Mouse (Mus musculus) lung, postnatal 0 days (tissue): ENCODE measurements around the gene Igfbp5. TPM values are rescaled to one million over a fixed set of nuclear protein-coding genes. Genes with fewer than 3 reads are reported as not detected.

Source experiments
- ATAC-seq: fragments of 200-750 bp; cut with Nextera tagmentation; 2 replicates; pipeline ENCODE4 v1.8.0; 2017; ENCODE audit warnings: moderate library complexity
- DNase-seq: peaks from one replicate; pipeline ENCODE4 v3.0.0-alpha.2; 2016; ENCODE audit warnings: low spot score
- H3K27ac ChIP-seq: fragments of 300-500 bp; sonication (generic); 2 replicates; pipeline ENCODE4 v1.5.1; 2014; ENCODE audit warnings: antibody characterized with exemption, mild to moderate bottlenecking, low read length, mixed read lengths
- H3K27me3 ChIP-seq: fragments of 300-500 bp; sonication (generic); replicated peaks from 2 replicates; pipeline ENCODE4 v1.6.1; 2014; ENCODE audit warnings: low read length, mixed read lengths; ENCODE audit not compliant: insufficient read depth
- H3K36me3 ChIP-seq: fragments of 300-500 bp; sonication (generic); 2 replicates; pipeline ENCODE4 v1.6.1; 2014; ENCODE audit warnings: low read length, mixed read lengths; ENCODE audit not compliant: insufficient read depth
- H3K4me1 ChIP-seq: fragments of 300-500 bp; sonication (generic); 2 replicates; pipeline ENCODE4 v1.6.1; 2014; ENCODE audit warnings: antibody characterized with exemption, low read depth, low read length, mixed read lengths; ENCODE audit not compliant: insufficient read depth
- H3K4me2 ChIP-seq: fragments of 300-500 bp; sonication (generic); replicated peaks from 2 replicates; pipeline ENCODE4 v1.6.1; 2014; ENCODE audit warnings: low read depth, mild to moderate bottlenecking, low read length, moderate library complexity, mixed read lengths
- H3K4me3 ChIP-seq: fragments of 300-500 bp; sonication (generic); 2 replicates; pipeline ENCODE4 v1.5.1; 2014; ENCODE audit warnings: low read depth, low read length
- H3K9ac ChIP-seq: fragments of 300-500 bp; sonication (generic); replicated peaks from 2 replicates; pipeline ENCODE4 v1.6.1; 2014; ENCODE audit warnings: low read depth, mild to moderate bottlenecking
- H3K9me3 ChIP-seq: fragments of 300-500 bp; sonication (generic); 2 replicates; pipeline ENCODE4 v1.6.1; 2016; ENCODE audit warnings: low read length, mixed read lengths
- CTCF ChIP-seq: IDR thresholded peaks from 2 replicates; pipeline ENCODE4 v1.5.1; 2016; ENCODE audit warnings: antibody characterized with exemption, mild to moderate bottlenecking
- EP300 ChIP-seq: IDR thresholded peaks from 2 replicates; pipeline ENCODE4 v1.6.1; 2016; ENCODE audit warnings: antibody characterized with exemption, mild to moderate bottlenecking, control low read depth
- WGBS: fragments of 180-500 bp; shearing (Covaris S2); extraction: QIAGEN DNeasy Blood & Tissue Kit; methylation state at CpG from one replicate; pipeline ENCODE4 v1.1.7; 2014; 5-methylcytosine and 5-hydroxymethylcytosine counted together
- polyA plus RNA-seq: library from polyadenylated mRNA; unstranded; fragments of >200 nt; fragmentation: Nextera tagmentation; extraction: Ambion mirVana; gene quantifications from 2 replicates; pipeline ENCODE4 v1.2.1, GENCODE M21; 2015

Igfbp5 gene
- polyA plus RNA-seq, 1 experiment from 2014 or later: 32.6 TPM

- DNase-seq (no peak), ATAC-seq (no peak)
- TF ChIP-seq CTCF (no peak), EP300 (no peak)
- no peak overlapping the region for H3K4me2 ChIP-seq
- H3K4me3 ChIP-seq: no peak overlapping the region
- peaks cover 5% of the 10 kb centered on the region; the same call in 1 of the 2 replicates for H3K27me3 ChIP-seq
- H3K9ac ChIP-seq: no peak overlapping the region
- no peaks in the 10 kb centered on the region for H3K9me3 ChIP-seq
- no peaks in the 10 kb centered on the region for H3K36me3 ChIP-seq
- peaks cover 8% of the 10 kb centered on the region for H3K4me1 ChIP-seq
- WGBS: 83% methylated on average over 10 of the region's 10 CpGs
- H3K27ac ChIP-seq: no peak overlapping the region
These were observed 51.8 kb downstream of the Igfbp5 start for GRCm38 (mm10) chr1:72822893-72823292.

GRCm38 (mm10) chr1:72819995-72820394, 54.7 kb downstream of the Igfbp5 start:
- TF ChIP-seq CTCF (no peak), EP300 (no peak)
- DNase-seq: no peak
- Histone ChIP-seq H3K4me1 (peaks cover 3% of the 10 kb centered on the region), H3K4me2 (no peak overlapping the region), H3K9me3 (no peaks in the 10 kb centered on the region), H3K4me3 (no peak overlapping the region), H3K9ac (no peak overlapping the region), H3K27me3 (peaks cover 3% of the 10 kb centered on the region; the same call in 1 of the 2 replicates), H3K27ac (no peak overlapping the region), H3K36me3 (no peaks in the 10 kb centered on the region)
- ATAC-seq: no peak
- 82% methylated on average over 6 of the region's 6 CpGs for WGBS

- no peak overlapping the region for H3K4me3 ChIP-seq
- H3K27ac ChIP-seq: no peak overlapping the region
- no peaks in the 10 kb centered on the region for H3K36me3 ChIP-seq
- TF ChIP-seq EP300 (no peak), CTCF (no peak)
- ATAC-seq (no peak), DNase-seq (no peak)
- no peaks in the 10 kb centered on the region for H3K4me1 ChIP-seq
- H3K9me3 ChIP-seq: no peaks in the 10 kb centered on the region
- no peak overlapping the region for H3K9ac ChIP-seq
- WGBS: 63% methylated on average over 3 of the region's 3 CpGs
- H3K4me2 ChIP-seq: no peak overlapping the region
- H3K27me3 ChIP-seq: no peaks in the 10 kb centered on the region
These were observed 59.1 kb downstream of the Igfbp5 start for GRCm38 (mm10) chr1:72815616-72816015.

GRCm38 (mm10) chr1:72815184-72815583, 59.5 kb downstream of the Igfbp5 start:
- TF ChIP-seq EP300 (no peak), CTCF (no peak)
- ATAC-seq (no peak; the same call in 1 of the 2 replicates), DNase-seq (no peak)
- WGBS: 30% methylated on average over 5 of the region's 5 CpGs
- Histone ChIP-seq H3K4me2 (no peak overlapping the region), H3K9me3 (no peaks in the 10 kb centered on the region), H3K27ac (no peak overlapping the region), H3K4me3 (no peak overlapping the region), H3K9ac (no peak overlapping the region), H3K27me3 (no peaks in the 10 kb centered on the region), H3K36me3 (no peaks in the 10 kb centered on the region), H3K4me1 (no peaks in the 10 kb centered on the region)

- Histone ChIP-seq H3K9me3 (no peaks in the 10 kb centered on the region), H3K27ac (no peak overlapping the region), H3K4me1 (no peaks in the 10 kb centered on the region), H3K27me3 (no peaks in the 10 kb centered on the region), H3K36me3 (no peaks in the 10 kb centered on the region), H3K4me2 (no peak overlapping the region), H3K4me3 (no peak overlapping the region), H3K9ac (no peak overlapping the region)
- no peak for TF ChIP-seq EP300
- TF ChIP-seq CTCF: no peak
- WGBS: 12% methylated on average over 6 of the region's 6 CpGs
- no peak for ATAC-seq
- no peak for DNase-seq
These were observed 60.9 kb downstream of the Igfbp5 start for GRCm38 (mm10) chr1:72813639-72814403.

GRCm38 (mm10) chr1:72813089-72813638, 61.5 kb downstream of the Igfbp5 start:
- DNase-seq (no peak), ATAC-seq (no peak)
- Histone ChIP-seq H3K4me2 (no peak overlapping the region), H3K27ac (no peak overlapping the region), H3K9ac (no peak overlapping the region), H3K4me3 (no peak overlapping the region), H3K36me3 (no peaks in the 10 kb centered on the region), H3K4me1 (no peaks in the 10 kb centered on the region), H3K9me3 (no peaks in the 10 kb centered on the region), H3K27me3 (no peaks in the 10 kb centered on the region)
- no peak for TF ChIP-seq EP300
- no peak for TF ChIP-seq CTCF
- 51% methylated on average over 5 of the region's 5 CpGs for WGBS
